ENCODE assay signal across 10 mouse cellular contexts in the genomic region with DNA sequence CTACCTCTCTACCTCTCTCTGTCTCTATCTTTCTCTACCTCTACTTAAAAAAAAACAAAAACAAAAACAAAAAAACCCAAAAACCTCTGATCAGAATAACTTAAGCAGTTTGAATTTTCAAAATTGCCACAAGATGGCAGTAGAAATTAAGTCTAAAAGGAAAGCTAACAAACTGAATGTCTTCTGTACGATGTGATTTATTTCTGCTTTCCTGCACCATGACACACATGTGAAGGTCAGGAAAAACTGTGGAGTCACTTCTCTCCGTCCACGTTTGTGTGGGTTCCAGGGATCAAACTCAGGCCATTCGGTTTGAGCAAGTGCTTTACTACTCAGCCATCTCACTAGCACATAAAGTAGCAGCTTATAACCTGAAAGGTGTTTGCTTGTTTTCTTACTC. TPM values are rescaled to one million over a fixed set of nuclear protein-coding genes. Genes with fewer than 3 reads are reported as not detected.
DNase-seq lines count a peak whose midpoint lies in the region; ATAC-seq and TF ChIP-seq lines count a peak whose summit lies in the region.
"Had no signal": no experiment of that assay in that cellular context is flagged by ENCODE, and none has a peak within 500 bp of the region (broad histone marks: within the 10 kb centered on the region; RNA-seq: fewer than 3 reads in every experiment).

No protein-coding gene starts in this region.

- DNase-seq in forebrain, postnatal 0 days = peak; percentile 59
- no peak for DNase-seq in liver, postnatal 0 days
- peak; percentile 21 to 51 for DNase-seq in adrenal gland, postnatal 36 days
- peak; percentile 18 to 53 for DNase-seq in kidney, postnatal 36 days
- DNase-seq in thymus, postnatal 4 days = no peak

- H3K36me3 ChIP-seq in forebrain, postnatal 0 days (ENCODE audit: insufficient read depth) = no peaks in the 10 kb centered on the region
- no peaks in the 10 kb centered on the region for H3K36me3 ChIP-seq in forebrain, embryonic 12.5 days (replicated peaks)
- H3K36me3 ChIP-seq in liver, postnatal 0 days (replicated peaks; ENCODE audit: insufficient read depth, low read length) = no peaks in the 10 kb centered on the region
- no peaks in the 10 kb centered on the region for H3K36me3 ChIP-seq in liver, embryonic 12.5 days

- no peak overlapping the region for H3K27ac ChIP-seq in forebrain, postnatal 0 days (ENCODE audit: low read depth, low read length)
- no peak overlapping the region for H3K27ac ChIP-seq in forebrain, embryonic 12.5 days
- H3K27ac ChIP-seq in liver, postnatal 0 days (ENCODE audit: low read depth) = no peak overlapping the region
- no peak overlapping the region for H3K27ac ChIP-seq in liver, embryonic 12.5 days

- H3K9ac ChIP-seq in forebrain, postnatal 0 days = no peak overlapping the region
- no peak overlapping the region for H3K9ac ChIP-seq in forebrain, embryonic 12.5 days
- no peak overlapping the region for H3K9ac ChIP-seq in liver, postnatal 0 days (replicated peaks)
- no peak overlapping the region for H3K9ac ChIP-seq in liver, embryonic 12.5 days

- H3K27me3 ChIP-seq in forebrain, postnatal 0 days (ENCODE audit: insufficient read depth, low read length) = no peaks in the 10 kb centered on the region
- no peaks in the 10 kb centered on the region for H3K27me3 ChIP-seq in forebrain, embryonic 12.5 days
- no peaks in the 10 kb centered on the region for H3K27me3 ChIP-seq in liver, postnatal 0 days (ENCODE audit: insufficient read depth, low read length)
- 0 out of 2 replicates have a peak, but pooled peaks cover 3% of the 10 kb centered on the region for H3K27me3 ChIP-seq in liver, embryonic 12.5 days (replicated peaks)

- H3K4me2 ChIP-seq in forebrain, postnatal 0 days (ENCODE audit: low read depth) = no peak overlapping the region
- no peak overlapping the region for H3K4me2 ChIP-seq in forebrain, embryonic 12.5 days
- no peak overlapping the region for H3K4me2 ChIP-seq in liver, postnatal 0 days (ENCODE audit: low read depth, low read length)
- no peak overlapping the region for H3K4me2 ChIP-seq in liver, embryonic 12.5 days

- no peak overlapping the region for H3K4me3 ChIP-seq in forebrain, postnatal 0 days (ENCODE audit: low read depth, low read length)
- H3K4me3 ChIP-seq in forebrain, embryonic 12.5 days (replicated peaks) = no peak overlapping the region
- H3K4me3 ChIP-seq in liver, postnatal 0 days (ENCODE audit: low read depth, low read length) = no peak overlapping the region
- no peak overlapping the region for H3K4me3 ChIP-seq in liver, embryonic 12.5 days

- WGBS in forebrain, postnatal 0 days = 5% methylated on average over 4 of the region's 4 CpGs
- 5% methylated on average over 4 of the region's 4 CpGs for WGBS in forebrain, embryonic 12.5 days
- WGBS in liver, postnatal 0 days (ENCODE audit: insufficient replicate concordance) = 3% methylated on average over 4 of the region's 4 CpGs
- WGBS in liver, embryonic 12.5 days (ENCODE audit: insufficient replicate concordance) = 1% methylated on average over 4 of the region's 4 CpGs

- ATAC-seq in forebrain, postnatal 0 days = 0 out of 2 replicates have a peak, but pooled peaks have one; percentile 36
- ATAC-seq in forebrain, embryonic 12.5 days (ENCODE audit: low FRiP score) = no peak
- ATAC-seq in liver, postnatal 0 days = no peak
- no peak for ATAC-seq in liver, embryonic 12.5 days
- ATAC-seq in erythroblast, adult 5-6 weeks (replicated peaks; ENCODE audit: low FRiP score, poor library complexity, severe bottlenecking) = no peak

- TF ChIP-seq EP300 in liver, postnatal 0 days (IDR thresholded peaks at IDR 0.05; ENCODE audit: low read depth) = no peak

- peak; percentile 56 for TF ChIP-seq CTCF in forebrain, postnatal 0 days (IDR thresholded peaks at IDR 0.05; ENCODE audit: low read depth)
- peak; percentile 57 for TF ChIP-seq CTCF in liver, postnatal 0 days (IDR thresholded peaks at IDR 0.05; ENCODE audit: low read depth)

- no peaks in the 10 kb centered on the region for H3K4me1 ChIP-seq in forebrain, postnatal 0 days (ENCODE audit: insufficient read depth)
- no peaks in the 10 kb centered on the region for H3K4me1 ChIP-seq in forebrain, embryonic 12.5 days
- no peaks in the 10 kb centered on the region for H3K4me1 ChIP-seq in liver, postnatal 0 days (ENCODE audit: insufficient read depth)
- no peaks in the 10 kb centered on the region for H3K4me1 ChIP-seq in liver, embryonic 12.5 days

- H3K9me3 ChIP-seq in forebrain, postnatal 0 days (ENCODE audit: low read length) = no peaks in the 10 kb centered on the region
- H3K9me3 ChIP-seq in forebrain, embryonic 12.5 days = no peaks in the 10 kb centered on the region
- no peaks in the 10 kb centered on the region for H3K9me3 ChIP-seq in liver, postnatal 0 days (ENCODE audit: low read length)
- H3K9me3 ChIP-seq in liver, embryonic 12.5 days (replicated peaks) = no peaks in the 10 kb centered on the region

RNA-seq across cellular contexts. Expression of gene Homez, which starts 27.3 kb away (rescaled TPM):
- 7.1 and 7.2 TPM in 2 replicates for total RNA-seq in forebrain, postnatal 0 days (2014; rRNA removed)
- polyA plus RNA-seq in forebrain, postnatal 0 days (2015; fragmentation: Nextera tagmentation; extraction: Ambion mirVana) = 2.7 and 6.9 TPM in 2 replicates
- 13.9 and 18.5 TPM in 2 replicates for polyA plus RNA-seq in forebrain, embryonic 12.5 days (2016; fragmentation: Nextera tagmentation; extraction: Ambion mirVana)
- 3.9 and 4.0 TPM in 2 replicates for polyA plus RNA-seq in liver, postnatal 0 days (2015; fragmentation: Nextera tagmentation; extraction: Ambion mirVana)
- polyA plus RNA-seq in liver, embryonic 12.5 days (2016; fragmentation: Nextera tagmentation; extraction: Ambion mirVana) = 4.0 and 4.1 TPM in 2 replicates
- total RNA-seq in adrenal gland, postnatal 36 days (2021) = 10 to 100 TPM; 12.2 to 16.5 TPM
- 0.63 TPM in 1 of 2 replicates, not detected in the other for total RNA-seq in erythroblast, adult 5-6 weeks (2015; ENCODE audit: low replicate concordance)
- 2.5 and 5.6 TPM in 2 replicates for total RNA-seq in erythroblast, adult 5-6 weeks (2017; ENCODE audit: low replicate concordance)

RNA-seq across cellular contexts. Expression of gene Rnf212b, which starts 29.5 kb away (rescaled TPM):
- total RNA-seq in forebrain, postnatal 0 days (2014; rRNA removed) = not detected in 2 replicates
- not detected in 2 replicates for polyA plus RNA-seq in forebrain, postnatal 0 days (2015; fragmentation: Nextera tagmentation; extraction: Ambion mirVana)
- not detected in 2 replicates for polyA plus RNA-seq in forebrain, embryonic 12.5 days (2016; fragmentation: Nextera tagmentation; extraction: Ambion mirVana)
- not detected in 2 replicates for polyA plus RNA-seq in liver, postnatal 0 days (2015; fragmentation: Nextera tagmentation; extraction: Ambion mirVana)
- polyA plus RNA-seq in liver, embryonic 12.5 days (2016; fragmentation: Nextera tagmentation; extraction: Ambion mirVana) = not detected in 2 replicates
- under 1 TPM; 0.43 to 0.56 TPM for total RNA-seq in adrenal gland, postnatal 36 days (2021)
- total RNA-seq in erythroblast, adult 5-6 weeks (2015; ENCODE audit: low replicate concordance) = not detected in 2 replicates
- 1.0 TPM in 1 of 2 replicates, not detected in the other for total RNA-seq in erythroblast, adult 5-6 weeks (2017; ENCODE audit: low replicate concordance)
- total RNA-seq: neutrophil, adult 5-6 weeks had no signal
- polyA plus RNA-seq: large intestine, adult 2 months had no signal

RNA-seq across cellular contexts. Expression of gene Ppp1r3e, which starts 33.9 kb away (rescaled TPM):
- total RNA-seq in forebrain, postnatal 0 days (2014; rRNA removed) = 17.4 and 19.7 TPM in 2 replicates
- polyA plus RNA-seq in forebrain, postnatal 0 days (2015; fragmentation: Nextera tagmentation; extraction: Ambion mirVana) = 2.3 and 3.3 TPM in 2 replicates
- 1.1 and 1.3 TPM in 2 replicates for polyA plus RNA-seq in forebrain, embryonic 12.5 days (2016; fragmentation: Nextera tagmentation; extraction: Ambion mirVana)
- 0.85 and 0.99 TPM in 2 replicates for polyA plus RNA-seq in liver, postnatal 0 days (2015; fragmentation: Nextera tagmentation; extraction: Ambion mirVana)
- 0.80 and 0.83 TPM in 2 replicates for polyA plus RNA-seq in liver, embryonic 12.5 days (2016; fragmentation: Nextera tagmentation; extraction: Ambion mirVana)
- 10 to 100 TPM; 17.8 to 19.2 TPM for total RNA-seq in adrenal gland, postnatal 36 days (2021)
- 1.9 TPM in 1 of 2 replicates, not detected in the other for total RNA-seq in erythroblast, adult 5-6 weeks (2015; ENCODE audit: low replicate concordance)
- 0.70 and 3.7 TPM in 2 replicates for total RNA-seq in erythroblast, adult 5-6 weeks (2017; ENCODE audit: low replicate concordance)

RNA-seq across cellular contexts. Expression of gene Bcl2l2, which starts 39.7 kb away (rescaled TPM):
- 33.2 and 38.0 TPM in 2 replicates for total RNA-seq in forebrain, postnatal 0 days (2014; rRNA removed)
- 2.5 and 2.9 TPM in 2 replicates for polyA plus RNA-seq in forebrain, postnatal 0 days (2015; fragmentation: Nextera tagmentation; extraction: Ambion mirVana)
- polyA plus RNA-seq in forebrain, embryonic 12.5 days (2016; fragmentation: Nextera tagmentation; extraction: Ambion mirVana) = 3.3 and 3.4 TPM in 2 replicates
- polyA plus RNA-seq in liver, postnatal 0 days (2015; fragmentation: Nextera tagmentation; extraction: Ambion mirVana) = 1.1 and 1.4 TPM in 2 replicates
- polyA plus RNA-seq in liver, embryonic 12.5 days (2016; fragmentation: Nextera tagmentation; extraction: Ambion mirVana) = 0.83 and 1.2 TPM in 2 replicates
- total RNA-seq in adrenal gland, postnatal 36 days (2021) = 10 to 100 TPM; 54.3 to 57.2 TPM
- total RNA-seq in erythroblast, adult 5-6 weeks (2015; ENCODE audit: low replicate concordance) = 0.77 and 0.84 TPM in 2 replicates
- total RNA-seq in erythroblast, adult 5-6 weeks (2017; ENCODE audit: low replicate concordance) = 1.0 and 4.6 TPM in 2 replicates

RNA-seq across cellular contexts. Expression of gene Gm20521, which starts 39.8 kb away (rescaled TPM):
- total RNA-seq in forebrain, postnatal 0 days (2014; rRNA removed) = 3.1 TPM in 1 of 2 replicates, not detected in the other
- 0.30 and 0.89 TPM in 2 replicates for polyA plus RNA-seq in forebrain, postnatal 0 days (2015; fragmentation: Nextera tagmentation; extraction: Ambion mirVana)
- 0.27 TPM in 1 of 2 replicates, not detected in the other for polyA plus RNA-seq in forebrain, embryonic 12.5 days (2016; fragmentation: Nextera tagmentation; extraction: Ambion mirVana)
- 0.11 and 0.19 TPM in 2 replicates for polyA plus RNA-seq in liver, postnatal 0 days (2015; fragmentation: Nextera tagmentation; extraction: Ambion mirVana)
- 0.14 TPM in 1 of 2 replicates, not detected in the other for polyA plus RNA-seq in liver, embryonic 12.5 days (2016; fragmentation: Nextera tagmentation; extraction: Ambion mirVana)
- 1 to 10 TPM in 1 of 2 experiments, not detected in 1; 2.0 TPM for total RNA-seq in adrenal gland, postnatal 36 days (2021)
- total RNA-seq in erythroblast, adult 5-6 weeks (2015; ENCODE audit: low replicate concordance) = not detected in 2 replicates
- total RNA-seq in erythroblast, adult 5-6 weeks (2017; ENCODE audit: low replicate concordance) = not detected in 2 replicates
- total RNA-seq: neutrophil, adult 5-6 weeks had no signal

Comparison
In these comparisons a context has a peak if more than half of its experiments do, and no peak if none do; other contexts are left out.
1. DNase-seq: peak in forebrain, postnatal 0 days (single experiment), adrenal gland, postnatal 36 days (2 of 2) and kidney, postnatal 36 days (2 of 2); none in liver, postnatal 0 days (single experiment) and thymus, postnatal 4 days (single experiment).